Mouse (Mus musculus) kidney, embryonic 14.5 days (tissue): ENCODE data around the gene Ccdc182. TPM values are rescaled to one million over a fixed set of nuclear protein-coding genes. Genes with fewer than 3 reads are reported as not detected.

Experiments
- ATAC-seq: fragments of 200-750 bp; cut with Nextera tagmentation; 2 replicates; pipeline ENCODE4 v1.8.0; 2017; ENCODE audit warnings: moderate number of reproducible peaks, mild to moderate bottlenecking, moderate TSS enrichment, moderate library complexity; ENCODE audit not compliant: low FRiP score, low TSS enrichment
- H3K27ac ChIP-seq: fragments of 300-500 bp; sonication (generic); 2 replicates; pipeline ENCODE4 v1.5.1; 2014; ENCODE audit warnings: low read depth, mild to moderate bottlenecking, low read length, moderate library complexity, mixed read lengths
- H3K27me3 ChIP-seq: fragments of 300-500 bp; sonication (generic); 2 replicates; pipeline ENCODE4 v1.6.1; 2014; ENCODE audit warnings: mild to moderate bottlenecking, low read length; ENCODE audit not compliant: control insufficient read depth, insufficient read depth
- H3K36me3 ChIP-seq: fragments of 300-500 bp; sonication (generic); 2 replicates; pipeline ENCODE4 v1.6.1; 2014; ENCODE audit warnings: low read length, mixed read lengths; ENCODE audit not compliant: control insufficient read depth, insufficient read depth
- H3K4me1 ChIP-seq: fragments of 300-500 bp; sonication (generic); 2 replicates; pipeline ENCODE4 v1.6.1; 2014; ENCODE audit warnings: low read length, mixed read lengths; ENCODE audit not compliant: control insufficient read depth, insufficient read depth
- H3K4me2 ChIP-seq: fragments of 300-500 bp; sonication (generic); replicated peaks from 2 replicates; pipeline ENCODE4 v1.6.1; 2014; ENCODE audit warnings: low read depth, mild to moderate bottlenecking, low read length
- H3K4me3 ChIP-seq: fragments of 300-500 bp; sonication (generic); 2 replicates; pipeline ENCODE4 v1.5.1; 2014; ENCODE audit warnings: mild to moderate bottlenecking, low read length
- H3K9ac ChIP-seq: fragments of 300-500 bp; sonication (generic); 2 replicates; pipeline ENCODE4 v1.6.1; 2014; ENCODE audit warnings: low read depth, mild to moderate bottlenecking, low read length, moderate library complexity
- H3K9me3 ChIP-seq: fragments of 300-500 bp; sonication (generic); 2 replicates; pipeline ENCODE4 v1.6.1; 2016; ENCODE audit warnings: low read length; ENCODE audit not compliant: control insufficient read depth
- WGBS: fragments of 180-500 bp; shearing (Covaris S2); extraction: QIAGEN DNeasy Blood & Tissue Kit; methylation state at CpG from one replicate; pipeline ENCODE4 v1.1.7; 2014; 5-methylcytosine and 5-hydroxymethylcytosine counted together
- polyA plus RNA-seq: library from polyadenylated mRNA; unstranded; fragments of >200 nt; fragmentation: Nextera tagmentation; extraction: Ambion mirVana; gene quantifications from 2 replicates; pipeline ENCODE4 v1.2.1, GENCODE M21; 2014

Gene Ccdc182
- polyA plus RNA-seq, 1 experiment from 2014 or later: 3.1 TPM

DNA sequence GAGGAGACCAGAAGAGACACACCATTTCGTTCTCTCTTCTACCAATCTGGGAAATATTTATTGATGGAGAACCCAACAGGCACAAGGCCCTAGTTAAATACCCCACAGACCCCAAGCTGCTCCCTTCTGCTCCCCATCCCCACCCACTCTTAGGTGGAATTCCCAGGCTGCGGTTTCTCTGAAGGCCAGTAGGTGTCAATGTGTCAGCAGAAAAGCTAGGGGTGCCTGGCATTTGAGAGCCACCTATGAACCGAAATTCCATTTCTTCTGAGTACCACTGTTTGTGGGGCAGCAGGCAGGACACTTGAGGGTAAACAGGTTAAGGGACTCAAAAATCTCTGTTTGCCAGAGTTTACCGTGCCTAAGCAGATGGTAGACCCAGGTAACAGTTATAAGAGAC is 2.2 kb upstream of the Ccdc182 start:
- no peak overlapping the region for H3K27ac ChIP-seq
- H3K4me2 ChIP-seq: no peak overlapping the region
- no peaks in the 10 kb centered on the region for H3K9me3 ChIP-seq
- no peak for ATAC-seq
- H3K9ac ChIP-seq: no peak overlapping the region
- no peak overlapping the region for H3K4me3 ChIP-seq
- 37% methylated on average over 4 of the region's 4 CpGs for WGBS
- peaks cover 34% of the 10 kb centered on the region for H3K4me1 ChIP-seq
- H3K27me3 ChIP-seq: no peaks in the 10 kb centered on the region; the same call in 1 of the 2 replicates
- no peaks in the 10 kb centered on the region for H3K36me3 ChIP-seq

DNA sequence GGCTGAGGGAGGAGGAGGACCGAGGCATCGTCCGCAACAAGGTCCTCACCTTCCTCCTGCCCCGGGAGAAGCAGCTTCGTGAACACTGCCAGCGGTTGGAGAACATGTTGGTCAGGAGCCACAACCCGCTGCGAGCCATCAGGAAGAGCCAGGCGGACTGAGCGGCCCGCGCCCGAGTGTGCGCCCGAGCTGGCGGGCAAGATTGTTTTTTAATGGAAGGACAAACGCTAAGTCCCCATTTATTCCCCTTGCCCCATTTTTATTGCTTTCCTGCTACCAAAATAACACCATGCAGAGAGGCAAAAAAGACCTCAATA is 494 bp downstream of the Ccdc182 start:
- H3K4me3 ChIP-seq: peak overlapping the region; percentile 34
- ATAC-seq: no peak
- peak overlapping the region; percentile 58 for H3K9ac ChIP-seq
- H3K9me3 ChIP-seq: no peaks in the 10 kb centered on the region
- H3K27ac ChIP-seq: peak overlapping the region; percentile 51; the same call in 1 of the 2 replicates
- peaks cover 34% of the 10 kb centered on the region for H3K4me1 ChIP-seq
- no peaks in the 10 kb centered on the region; the same call in 1 of the 2 replicates for H3K27me3 ChIP-seq
- 16% methylated on average over 17 of the region's 17 CpGs for WGBS
- no peaks in the 10 kb centered on the region for H3K36me3 ChIP-seq
- H3K4me2 ChIP-seq: peak overlapping the region; percentile 55

DNA sequence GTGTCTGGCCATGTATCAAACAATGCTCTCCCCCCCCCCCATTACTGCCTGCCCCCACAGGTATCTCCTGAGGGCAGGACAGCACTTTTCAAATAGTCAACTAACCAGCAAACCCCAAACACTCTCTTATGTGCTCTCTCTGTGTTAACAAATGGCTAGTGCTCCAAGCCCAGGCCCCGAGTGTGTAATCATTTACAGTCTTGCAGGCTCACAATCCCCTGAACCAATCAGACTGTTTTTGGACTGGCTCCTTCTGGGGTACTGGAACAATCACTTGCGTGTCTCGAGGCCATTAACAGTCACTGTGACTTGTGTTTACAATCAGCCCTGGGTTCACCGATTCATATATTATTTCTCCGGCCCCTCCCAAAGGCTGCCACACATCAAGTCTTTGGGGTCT is 1.4 kb downstream of the Ccdc182 start:
- H3K36me3 ChIP-seq: no peaks in the 10 kb centered on the region
- peak overlapping the region; percentile 55 for H3K4me2 ChIP-seq
- 0 out of 2 replicates have a peak, but pooled peaks have one; percentile 24 for ATAC-seq
- peaks cover 34% of the 10 kb centered on the region for H3K4me1 ChIP-seq
- H3K27ac ChIP-seq: peak overlapping the region; percentile 59; the same call in 1 of the 2 replicates
- no peaks in the 10 kb centered on the region for H3K9me3 ChIP-seq
- H3K4me3 ChIP-seq: no peak overlapping the region
- H3K9ac ChIP-seq: peak overlapping the region; percentile 18; the same call in 1 of the 2 replicates
- WGBS: 27% methylated on average over 5 of the region's 5 CpGs
- no peaks in the 10 kb centered on the region; the same call in 1 of the 2 replicates for H3K27me3 ChIP-seq

DNA sequence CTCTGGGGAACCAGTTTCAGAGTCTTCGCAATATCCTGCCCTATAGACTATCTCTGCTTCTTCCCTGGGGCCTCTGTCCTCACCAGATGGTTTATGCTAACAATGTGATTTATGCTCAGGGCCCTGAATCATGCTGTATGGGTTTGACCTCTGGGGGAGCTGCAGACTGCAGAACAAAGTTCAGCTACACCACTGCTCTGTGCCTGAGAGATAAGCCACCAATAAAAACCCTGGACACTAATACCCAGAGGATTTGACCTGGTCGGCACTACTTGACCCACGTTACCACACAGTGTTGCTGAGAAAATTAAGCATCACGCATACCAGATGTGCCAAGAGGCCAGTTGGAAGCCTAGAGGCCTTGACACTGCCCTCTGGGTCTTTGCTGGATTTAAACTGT is 3.7 kb downstream of the Ccdc182 start:
- 23% methylated on average over 4 of the region's 4 CpGs for whole genome bisulfite sequencing

DNA sequence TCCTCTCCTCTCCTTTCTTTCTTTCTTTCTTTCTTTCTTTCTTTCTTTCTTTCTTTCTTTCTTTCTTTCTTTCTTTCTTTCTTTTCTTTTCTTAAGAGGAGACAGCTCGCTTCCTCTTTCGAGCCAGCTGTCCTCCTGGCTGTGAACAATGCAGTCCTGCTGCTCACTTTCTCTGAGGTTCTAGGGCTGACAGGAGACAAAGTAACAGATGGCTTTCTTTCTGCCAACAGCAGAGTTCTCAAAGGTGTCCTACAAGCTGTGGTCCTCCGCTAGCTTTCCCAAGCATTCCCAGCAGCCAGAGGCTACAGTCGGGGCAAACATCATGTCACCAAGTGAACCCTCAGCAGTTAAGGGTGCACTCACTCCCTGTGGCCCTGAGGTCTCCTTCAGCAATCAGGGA is 5.5 kb downstream of the Ccdc182 start:
- no peaks in the 10 kb centered on the region; the same call in 1 of the 2 replicates for H3K27me3 ChIP-seq
- H3K4me1 ChIP-seq: peaks cover 21% of the 10 kb centered on the region
- H3K4me2 ChIP-seq: no peak overlapping the region
- no peak overlapping the region for H3K4me3 ChIP-seq
- H3K36me3 ChIP-seq: no peaks in the 10 kb centered on the region
- H3K9ac ChIP-seq: no peak overlapping the region
- no peaks in the 10 kb centered on the region for H3K9me3 ChIP-seq
- no peak for ATAC-seq
- no peak overlapping the region for H3K27ac ChIP-seq
- WGBS: 77% methylated on average over 4 of the region's 4 CpGs

More for the DNA sequence above, 3.7 kb downstream of the Ccdc182 start:
- Histone ChIP-seq H3K27ac (no peak overlapping the region), H3K36me3 (no peaks in the 10 kb centered on the region), H3K4me2 (no peak overlapping the region), H3K9ac (no peak overlapping the region), H3K4me1 (peaks cover 34% of the 10 kb centered on the region), H3K27me3 (no peaks in the 10 kb centered on the region; the same call in 1 of the 2 replicates), H3K9me3 (no peaks in the 10 kb centered on the region), H3K4me3 (no peak overlapping the region)
- ATAC-seq: peak; percentile 76

DNA sequence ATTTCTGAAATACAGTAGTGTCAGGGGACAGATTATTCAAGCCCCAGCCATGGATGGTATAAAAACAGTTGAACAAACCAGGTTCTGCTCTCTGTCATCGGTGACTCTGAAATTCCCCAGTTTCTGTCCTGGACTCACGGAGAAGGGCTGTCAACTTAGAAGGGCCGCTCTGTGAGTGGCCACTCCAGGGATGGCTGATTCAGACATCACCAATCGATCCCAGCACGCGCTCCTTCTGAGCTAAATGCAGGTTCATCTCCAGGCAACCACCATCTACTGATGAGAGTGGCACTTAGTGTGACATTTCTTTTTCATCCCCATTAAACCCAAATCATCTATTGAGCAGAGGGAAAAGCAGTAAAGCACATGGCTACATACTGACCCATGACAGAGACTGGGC is 7.8 kb downstream of the Ccdc182 start:
- no peak overlapping the region for H3K4me2 ChIP-seq

DNA sequence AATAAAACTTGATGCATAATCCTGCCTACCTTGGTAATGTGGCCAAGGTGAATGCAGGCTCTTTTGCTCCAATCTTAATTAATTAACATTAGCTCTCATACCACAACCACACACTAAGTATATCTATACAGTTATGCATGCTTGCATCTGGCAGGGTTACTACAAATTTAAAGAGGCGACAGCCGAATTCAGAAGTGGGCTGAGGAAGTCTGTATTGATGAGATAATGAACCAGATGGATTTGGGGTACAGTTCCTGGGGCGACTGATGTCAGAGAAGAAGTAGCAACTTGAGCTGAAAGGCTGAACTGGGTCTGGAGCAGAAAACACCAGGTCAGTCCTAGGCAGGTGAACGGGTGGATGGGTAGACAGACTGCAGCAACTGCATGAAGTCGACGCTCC is 11.9 kb downstream of the Ccdc182 start:
- no peak overlapping the region for H3K9ac ChIP-seq
- no peaks in the 10 kb centered on the region for H3K9me3 ChIP-seq
- 87% methylated on average over 6 of the region's 6 CpGs for WGBS
- no peak for ATAC-seq
- H3K36me3 ChIP-seq: no peaks in the 10 kb centered on the region
- no peaks in the 10 kb centered on the region for H3K27me3 ChIP-seq
- H3K4me1 ChIP-seq: peaks cover 15% of the 10 kb centered on the region; the same call in 1 of the 2 replicates
- no peak overlapping the region for H3K27ac ChIP-seq
- no peak overlapping the region for H3K4me2 ChIP-seq
- H3K4me3 ChIP-seq: no peak overlapping the region

More for the DNA sequence above, 7.8 kb downstream of the Ccdc182 start:
- no peak overlapping the region for H3K4me3 ChIP-seq
- 44% methylated on average over 6 of the region's 6 CpGs for WGBS
- H3K27me3 ChIP-seq: no peaks in the 10 kb centered on the region
- H3K4me1 ChIP-seq: peaks cover 6% of the 10 kb centered on the region
- no peaks in the 10 kb centered on the region for H3K9me3 ChIP-seq
- no peak overlapping the region for H3K9ac ChIP-seq
- no peaks in the 10 kb centered on the region for H3K36me3 ChIP-seq
- no peak overlapping the region for H3K27ac ChIP-seq
- ATAC-seq: no peak

DNA sequence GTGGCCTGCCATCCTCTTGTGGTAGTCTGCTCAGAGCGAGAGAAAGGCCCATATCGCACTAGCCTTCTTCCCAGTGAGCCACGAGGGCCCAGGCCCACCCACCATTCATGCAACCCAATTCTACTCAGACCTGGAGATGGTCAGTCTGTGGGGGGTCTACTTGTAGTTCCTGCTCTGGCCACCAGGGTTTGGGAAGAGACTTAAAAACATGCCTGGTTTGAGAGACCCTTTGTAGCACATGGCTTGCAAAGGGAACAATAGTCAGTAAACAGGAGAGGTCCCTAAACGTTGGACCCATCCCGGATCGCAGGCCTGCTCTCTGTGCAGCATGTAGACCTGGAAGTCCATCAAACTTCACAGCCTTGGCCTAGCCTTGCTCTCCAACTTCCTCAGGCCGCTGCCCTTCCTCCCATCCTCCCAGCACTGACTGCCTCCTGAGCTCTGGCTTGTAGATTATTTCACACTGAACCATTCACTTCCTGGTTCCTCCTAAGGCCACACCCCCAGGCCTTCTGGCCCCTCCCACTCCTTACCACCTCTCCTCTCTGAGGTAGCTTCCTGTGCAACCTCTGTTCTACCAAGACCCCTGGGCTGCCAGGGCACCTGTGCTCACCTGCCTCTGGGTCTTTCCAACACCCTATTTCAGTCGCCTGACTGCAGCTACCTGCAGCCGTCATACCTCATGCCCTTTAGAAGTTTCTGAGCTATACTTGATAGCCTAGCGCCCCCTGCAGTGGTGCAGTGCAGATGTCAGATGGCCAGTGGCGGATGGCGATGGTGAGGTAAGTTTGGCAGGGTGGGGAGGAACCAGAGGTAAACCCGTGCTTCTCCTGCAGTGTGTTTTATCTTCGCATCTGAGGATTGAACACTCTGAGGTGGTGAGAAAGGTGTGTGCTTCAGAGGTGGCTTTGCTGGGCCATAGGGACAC is 14.0 kb downstream of the Ccdc182 start:
- 0 out of 2 replicates have a peak, but pooled peaks have one; percentile 14 for ATAC-seq
- Histone ChIP-seq H3K27ac (no peak overlapping the region), H3K4me1 (peaks cover 15% of the 10 kb centered on the region; the same call in 1 of the 2 replicates), H3K4me3 (no peak overlapping the region), H3K9me3 (no peaks in the 10 kb centered on the region), H3K9ac (no peak overlapping the region), H3K27me3 (0 out of 2 replicates have a peak, but pooled peaks cover 3% of the 10 kb centered on the region), H3K36me3 (no peaks in the 10 kb centered on the region), H3K4me2 (no peak overlapping the region)
- WGBS: 79% methylated on average over 14 of the region's 14 CpGs
